Mouse (Mus musculus) liver, adult 2 months (tissue): ENCODE results near the gene Lrrc8c.

Experiments
- CTCF ChIP-seq: fragments of 200-500 bp; IDR thresholded peaks from 2 replicates; pipeline ENCODE4 v1.5.1; 2011; ENCODE audit warnings: low read depth, low read length, control low read depth
- POLR2A ChIP-seq: fragments of 200-500 bp; IDR thresholded peaks from 2 replicates; pipeline ENCODE4 v1.6.1; 2011; ENCODE audit warnings: low read length, control low read depth; ENCODE audit not compliant: insufficient read depth; ENCODE audit errors: extremely low read depth

GRCm38 (mm10) chr5:105585929-105586328, 66.7 kb downstream of the Lrrc8c start:
- no peak for TF ChIP-seq CTCF
- no peak for TF ChIP-seq POLR2A
